Mouse (Mus musculus): ENCODE measurements around the gene Rab5if. TPM values are rescaled to one million over a fixed set of nuclear protein-coding genes. Genes with fewer than 3 reads are reported as not detected.
"Not testable (repeated sequence)": the region's sequence is repeated elsewhere in the genome, so short reads cannot be mapped to it uniquely, and the experiment has no call there.

Gene Rab5if
- polyA plus RNA-seq, 1 experiment from 2014 or later: 194 TPM

GRCm38 (mm10) chr2:156901344-156901743 is 38.4 kb downstream of the Rab5if start:
- Histone ChIP-seq H3K27ac (ENCODE audit: low read depth) (no peak overlapping the region), H3K9me3 (ENCODE audit: low read depth, low read length) (no peaks in the 10 kb centered on the region), H3K4me2 (no peak overlapping the region), H3K4me1 (ENCODE audit: insufficient read depth) (no peaks in the 10 kb centered on the region), H3K9ac (no peak overlapping the region), H3K27me3 (ENCODE audit: insufficient read depth, low read length) (no peaks in the 10 kb centered on the region), H3K4me3 (ENCODE audit: low read depth, low read length) (no peak overlapping the region), H3K36me3 (ENCODE audit: insufficient read depth) (no peaks in the 10 kb centered on the region)
- no peak for TF ChIP-seq CTCF (IDR thresholded peaks at IDR 0.05; ENCODE audit: low read depth)
- ATAC-seq (ENCODE audit: insufficient read depth) (no peak), DNase-seq (no peak)
- 76% methylated on average over 2 of the region's 2 CpGs for WGBS

GRCm38 (mm10) chr2:156901883-156902282 is 39.0 kb downstream of the Rab5if start:
- Histone ChIP-seq H3K4me1 (ENCODE audit: insufficient read depth) (no peaks in the 10 kb centered on the region), H3K4me3 (ENCODE audit: low read depth, low read length) (no peak overlapping the region), H3K27me3 (ENCODE audit: insufficient read depth, low read length) (no peaks in the 10 kb centered on the region), H3K36me3 (ENCODE audit: insufficient read depth) (no peaks in the 10 kb centered on the region), H3K27ac (ENCODE audit: low read depth) (no peak overlapping the region), H3K9me3 (ENCODE audit: low read depth, low read length) (no peaks in the 10 kb centered on the region), H3K4me2 (no peak overlapping the region), H3K9ac (no peak overlapping the region)
- TF ChIP-seq CTCF (IDR thresholded peaks at IDR 0.05; ENCODE audit: low read depth): no peak
- WGBS: 58% methylated on average over 6 of the region's 6 CpGs
- no peak for DNase-seq
- ATAC-seq (ENCODE audit: insufficient read depth): no peak

- H3K4me2 ChIP-seq; H3K36me3 ChIP-seq (ENCODE audit: insufficient read depth); H3K9ac ChIP-seq; H3K27me3 ChIP-seq (ENCODE audit: insufficient read depth, low read length); ATAC-seq (ENCODE audit: insufficient read depth); DNase-seq; H3K4me3 ChIP-seq (ENCODE audit: low read depth, low read length); H3K9me3 ChIP-seq (ENCODE audit: low read depth, low read length); H3K4me1 ChIP-seq (ENCODE audit: insufficient read depth); H3K27ac ChIP-seq (ENCODE audit: low read depth): not testable (repeated sequence)
- WGBS: 69% methylated on average over 4 of the region's 4 CpGs
Measured at GRCm38 (mm10) chr2:156902411-156902810, 39.5 kb downstream of the Rab5if start.

GRCm38 (mm10) chr2:156903367-156903766 is 40.4 kb downstream of the Rab5if start:
- Histone ChIP-seq H3K27me3 (ENCODE audit: insufficient read depth, low read length) (no peaks in the 10 kb centered on the region), H3K4me1 (ENCODE audit: insufficient read depth) (no peaks in the 10 kb centered on the region), H3K4me3 (ENCODE audit: low read depth, low read length) (no peak overlapping the region), H3K9me3 (ENCODE audit: low read depth, low read length) (no peaks in the 10 kb centered on the region), H3K27ac (ENCODE audit: low read depth) (no peak overlapping the region), H3K9ac (no peak overlapping the region), H3K36me3 (ENCODE audit: insufficient read depth) (no peaks in the 10 kb centered on the region), H3K4me2 (no peak overlapping the region)
- ATAC-seq (ENCODE audit: insufficient read depth) (no peak), DNase-seq (no peak)
- peak; percentile 20; the same call in 1 of the 2 replicates for TF ChIP-seq CTCF (IDR thresholded peaks at IDR 0.05; ENCODE audit: low read depth)
- 22% methylated on average over 2 of the region's 2 CpGs for WGBS

GRCm38 (mm10) chr2:156904976-156905717 is 42.2 kb downstream of the Rab5if start:
- Histone ChIP-seq H3K4me2 (no peak overlapping the region), H3K27ac (ENCODE audit: low read depth) (no peak overlapping the region), H3K4me1 (ENCODE audit: insufficient read depth) (no peaks in the 10 kb centered on the region), H3K4me3 (ENCODE audit: low read depth, low read length) (no peak overlapping the region), H3K9me3 (ENCODE audit: low read depth, low read length) (no peaks in the 10 kb centered on the region), H3K36me3 (ENCODE audit: insufficient read depth) (no peaks in the 10 kb centered on the region), H3K27me3 (ENCODE audit: insufficient read depth, low read length) (no peaks in the 10 kb centered on the region), H3K9ac (no peak overlapping the region)
- peak; percentile 84 for DNase-seq
- 0 out of 2 replicates have a peak, but pooled peaks have one; percentile 31 for ATAC-seq (ENCODE audit: insufficient read depth)
- peak; percentile 82 for TF ChIP-seq CTCF (IDR thresholded peaks at IDR 0.05; ENCODE audit: low read depth)
- 16% methylated on average over 6 of the region's 6 CpGs for WGBS

GRCm38 (mm10) chr2:156905931-156906330 is 43.0 kb downstream of the Rab5if start:
- ATAC-seq (ENCODE audit: insufficient read depth); H3K4me1 ChIP-seq (ENCODE audit: insufficient read depth); H3K27me3 ChIP-seq (ENCODE audit: insufficient read depth, low read length); H3K4me3 ChIP-seq (ENCODE audit: low read depth, low read length); H3K4me2 ChIP-seq; H3K36me3 ChIP-seq (ENCODE audit: insufficient read depth); DNase-seq; H3K9ac ChIP-seq; H3K9me3 ChIP-seq (ENCODE audit: low read depth, low read length); H3K27ac ChIP-seq (ENCODE audit: low read depth): not testable (repeated sequence)
- WGBS: 27% methylated on average over 4 of the region's 4 CpGs

GRCm38 (mm10) chr2:156913191-156913590 is 50.3 kb downstream of the Rab5if start:
- no peak overlapping the region for H3K4me2 ChIP-seq
- no peaks in the 10 kb centered on the region for H3K36me3 ChIP-seq (ENCODE audit: insufficient read depth)
- WGBS: 56% methylated on average over 5 of the region's 5 CpGs
- DNase-seq (peak; percentile 62), ATAC-seq (ENCODE audit: insufficient read depth) (no peak)
- no peaks in the 10 kb centered on the region for H3K27me3 ChIP-seq (ENCODE audit: insufficient read depth, low read length)
- no peak overlapping the region for H3K27ac ChIP-seq (ENCODE audit: low read depth)
- no peak overlapping the region for H3K9ac ChIP-seq
- no peaks in the 10 kb centered on the region for H3K9me3 ChIP-seq (ENCODE audit: low read depth, low read length)
- TF ChIP-seq CTCF (IDR thresholded peaks at IDR 0.05; ENCODE audit: low read depth): no peak
- H3K4me3 ChIP-seq (ENCODE audit: low read depth, low read length): no peak overlapping the region
- H3K4me1 ChIP-seq (ENCODE audit: insufficient read depth): no peaks in the 10 kb centered on the region

Measured in lung, embryonic 14.5 days (tissue).